Mouse (Mus musculus): ENCODE measurements around the gene Grin2b.

The Grin2b gene

DNA sequence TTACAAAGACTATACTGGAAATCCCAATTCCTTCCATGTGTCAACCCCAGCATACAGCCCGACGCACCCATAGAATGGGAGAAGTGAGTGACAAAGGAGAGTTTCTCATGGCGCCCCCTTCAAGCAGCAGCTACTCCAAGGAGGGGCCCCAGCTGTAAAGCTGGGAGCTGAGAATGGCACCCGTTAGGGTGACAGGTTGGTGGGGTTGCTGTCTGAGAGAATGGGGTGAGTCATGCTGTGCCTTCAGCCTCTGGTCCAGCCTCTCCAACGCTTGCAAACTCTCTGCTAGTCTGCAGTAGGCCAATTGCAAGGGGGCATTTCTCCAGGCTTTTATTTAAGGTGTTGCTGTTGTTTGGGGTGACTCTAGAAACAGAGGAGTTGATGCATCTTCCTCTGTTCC, 73.1 kb downstream of the Grin2b start:
- no peak for DNase-seq (ENCODE audit: low spot score in 2 of 2)

DNA sequence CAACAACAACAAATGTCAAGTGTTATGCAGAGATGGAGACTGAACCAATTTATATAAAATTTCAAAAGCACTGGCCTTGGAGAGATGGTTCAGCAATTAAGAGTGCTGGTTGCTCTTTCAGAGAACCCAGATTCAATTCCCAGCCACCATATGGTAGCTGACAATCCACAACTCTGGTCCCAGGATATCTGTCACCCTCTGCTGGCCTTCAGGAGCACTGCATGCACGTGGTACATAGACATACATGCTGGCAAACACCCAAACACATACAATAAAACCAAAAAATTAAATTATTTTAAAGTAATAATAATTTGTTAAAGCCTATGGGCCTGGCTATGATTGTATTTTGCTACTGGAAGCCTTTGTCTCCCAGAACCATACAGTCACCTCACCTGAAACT, 77.0 kb downstream of the Grin2b start:
- no peak for DNase-seq (ENCODE audit: low spot score in 2 of 2)

DNA sequence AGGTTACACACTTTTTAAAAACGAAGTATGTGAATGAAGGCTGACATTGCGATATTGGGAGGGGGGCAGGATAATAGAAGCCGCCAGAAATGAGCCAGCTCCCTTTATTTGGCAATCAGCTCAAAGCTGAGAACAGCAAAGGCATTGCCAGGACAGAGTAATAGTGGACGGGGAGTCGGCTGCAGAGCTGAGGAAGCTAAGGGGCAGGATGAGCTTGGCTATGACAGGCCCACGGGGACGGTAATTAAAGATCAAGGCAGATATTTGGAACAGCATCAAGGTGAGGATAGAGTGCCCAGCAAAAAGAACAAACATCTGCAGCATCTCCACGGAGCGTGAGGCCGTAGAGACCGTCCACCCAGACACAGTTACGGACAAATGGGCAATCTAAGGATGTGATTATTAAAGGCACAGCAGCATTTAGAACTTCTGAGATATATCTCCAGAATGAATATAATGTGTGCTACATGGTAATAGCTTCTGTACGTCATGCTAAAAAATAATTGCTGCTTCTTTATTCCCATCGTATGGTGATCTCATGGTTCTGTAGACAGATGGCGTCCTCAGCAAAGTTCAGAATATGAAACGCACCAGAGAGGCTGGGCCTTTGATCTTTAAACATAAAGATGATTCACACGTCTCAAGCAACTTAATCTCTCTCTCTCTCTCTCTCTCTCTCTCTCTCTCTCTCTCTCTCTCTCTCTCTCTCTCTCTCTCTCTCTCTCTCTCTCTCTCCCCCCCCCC, 93.1 kb downstream of the Grin2b start:
- no peak for DNase-seq (ENCODE audit: low spot score in 2 of 2)

DNA sequence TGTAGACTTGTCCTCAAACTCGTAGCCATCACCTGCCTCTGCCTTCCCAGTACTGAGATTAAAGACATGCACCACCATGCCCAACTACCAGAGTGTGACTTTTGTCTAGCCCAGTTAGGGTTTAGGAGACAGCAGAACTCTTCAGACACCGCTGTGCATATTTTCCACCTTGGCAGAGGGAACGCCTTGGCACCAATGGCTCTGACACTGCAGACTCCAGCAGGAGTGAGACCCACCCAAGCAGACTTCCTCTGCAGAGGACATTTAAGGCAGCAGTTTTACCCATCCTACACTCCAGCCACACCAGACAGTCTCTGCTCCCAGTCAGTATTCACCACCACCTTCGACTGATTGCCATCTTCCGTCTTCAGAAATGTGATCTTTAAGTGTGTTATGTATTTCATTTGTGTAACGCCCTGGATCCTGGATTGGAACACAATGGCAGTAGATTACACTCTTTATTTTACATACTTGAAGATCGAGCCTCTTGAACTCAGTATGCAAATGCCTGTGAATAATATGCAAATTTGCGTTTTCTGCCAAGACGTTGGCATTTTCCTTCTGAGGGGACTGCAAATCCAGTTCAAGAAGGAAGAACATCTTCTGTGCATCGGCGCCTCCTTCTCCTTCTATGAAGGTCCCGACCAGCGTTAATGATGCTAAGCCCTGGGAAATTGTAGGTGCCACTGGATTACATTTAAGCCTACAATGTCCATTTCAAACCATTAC, 100.8 kb downstream of the Grin2b start:
- no peak for DNase-seq (ENCODE audit: low spot score in 2 of 2)

DNA sequence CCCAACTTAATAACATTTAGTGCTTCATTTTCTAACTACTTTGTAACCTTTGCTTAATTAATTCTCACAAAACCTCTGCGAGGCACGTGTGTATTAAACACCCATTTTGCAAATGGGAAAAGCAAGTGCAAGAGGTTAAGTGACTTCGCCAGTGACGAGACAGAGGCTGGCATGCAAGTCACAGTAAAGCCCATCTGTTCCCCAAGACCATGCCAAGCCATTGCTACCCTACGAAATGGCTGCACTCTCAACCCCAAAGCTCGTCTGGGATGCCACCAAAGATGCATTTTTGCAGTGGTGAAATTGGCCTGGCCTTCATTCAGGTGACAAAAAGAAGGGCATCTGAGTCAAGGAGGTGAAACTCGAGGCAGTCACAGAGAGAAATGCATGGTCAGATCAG, 103.2 kb downstream of the Grin2b start:
- no peak for DNase-seq (ENCODE audit: low spot score in 2 of 2)

DNA sequence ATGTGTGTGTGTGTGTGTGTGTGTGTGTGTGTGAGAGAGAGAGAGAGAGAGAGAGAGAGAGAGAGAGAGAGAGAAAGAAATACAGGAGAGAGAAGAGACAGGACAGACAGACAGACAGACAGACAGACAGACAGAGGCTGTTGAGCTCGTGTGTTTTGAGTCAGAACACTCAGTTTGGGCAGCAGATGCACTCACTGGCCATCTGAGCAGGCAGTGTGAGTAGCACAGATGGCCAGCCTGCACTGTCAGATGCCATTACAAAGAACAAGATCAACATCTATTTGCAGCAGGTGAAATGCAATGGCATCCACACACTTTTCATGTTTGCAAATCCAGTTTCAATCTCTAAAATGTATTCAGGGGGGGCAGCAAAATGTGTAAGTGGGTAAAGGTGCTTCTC, 120.0 kb downstream of the Grin2b start:
- DNase-seq (ENCODE audit: low spot score in 2 of 2), result no peak

DNA sequence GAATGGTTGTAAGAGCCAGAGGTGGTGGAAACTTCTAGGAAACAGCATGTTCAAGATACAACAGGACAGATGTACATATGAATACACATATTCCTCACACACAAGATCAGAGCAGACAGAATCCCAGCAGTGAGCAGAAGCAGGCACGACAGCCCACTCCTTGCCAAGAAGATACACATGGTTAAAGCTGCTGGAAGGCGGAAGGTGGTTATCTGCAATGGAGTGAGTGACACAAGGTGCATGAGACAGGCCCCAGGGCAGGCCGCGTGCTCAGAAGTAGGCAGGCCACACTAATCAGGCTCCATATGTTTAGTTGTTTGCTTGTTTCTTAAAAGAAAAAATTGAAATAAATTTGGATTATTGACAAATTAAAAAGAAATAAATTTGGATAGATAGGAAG, 123.0 kb downstream of the Grin2b start:
- DNase-seq (ENCODE audit: low spot score in 2 of 2), result no peak

DNA sequence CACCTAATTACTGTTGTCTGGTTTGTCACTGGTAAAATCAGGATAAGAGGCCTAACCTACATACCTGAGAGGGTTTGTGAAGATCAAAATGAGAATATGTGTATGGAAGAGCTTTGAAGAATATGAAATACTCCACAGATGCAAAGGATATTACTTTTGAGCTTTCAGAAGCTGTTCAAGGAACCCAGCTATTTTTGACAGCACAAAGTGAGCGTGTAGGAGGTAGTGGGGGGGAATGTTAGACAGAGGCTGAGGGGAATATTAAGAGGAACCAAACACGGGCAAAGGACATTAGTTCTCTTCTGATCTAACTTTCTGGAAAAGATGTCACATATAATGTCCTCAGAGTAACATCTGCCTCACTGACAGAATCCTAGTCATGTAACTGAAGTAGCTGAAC, 125.2 kb downstream of the Grin2b start:
- DNase-seq (ENCODE audit: low spot score in 2 of 2), result no peak

DNA sequence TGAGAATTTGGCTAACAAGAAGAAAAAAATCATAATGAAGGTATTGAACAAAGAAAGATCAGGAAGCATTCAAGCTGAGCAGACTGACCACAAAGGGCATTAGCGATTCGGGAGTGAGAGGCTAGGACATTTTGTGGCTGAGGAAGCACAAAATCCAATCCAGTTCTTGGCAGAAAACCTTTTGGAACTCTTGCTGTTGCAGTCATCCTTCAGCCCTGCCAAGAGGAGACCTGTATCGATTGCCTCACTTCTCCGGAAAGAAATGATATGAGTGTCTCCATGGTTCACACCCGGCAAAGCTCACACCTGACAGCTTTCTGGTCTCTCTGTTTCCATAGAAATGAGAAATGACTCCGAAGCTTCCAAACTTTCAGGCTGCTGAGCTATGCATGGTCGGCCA, 127.2 kb downstream of the Grin2b start:
- no peak for DNase-seq (ENCODE audit: low spot score in 2 of 2)

DNA sequence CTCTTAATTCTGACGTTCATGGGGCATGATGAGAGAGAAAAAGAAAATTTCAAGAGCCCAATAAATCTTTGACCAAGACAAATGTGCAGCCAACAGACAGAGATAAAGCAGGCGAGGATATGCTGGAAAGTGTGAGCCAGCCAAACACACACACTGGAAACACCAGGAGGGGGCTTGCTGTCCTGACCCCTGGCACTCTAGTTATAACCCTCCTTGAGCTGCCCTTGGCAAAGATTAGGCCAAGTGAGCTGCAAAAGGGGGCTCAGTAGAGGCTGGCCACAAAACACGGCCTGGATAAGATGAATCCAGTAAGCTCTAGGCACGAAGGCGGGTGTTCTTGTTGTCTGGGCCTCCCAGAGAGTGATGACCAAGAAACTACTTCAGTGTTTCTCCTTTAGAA, 128.8 kb downstream of the Grin2b start:
- no peak for DNase-seq (ENCODE audit: low spot score in 2 of 2)

DNA sequence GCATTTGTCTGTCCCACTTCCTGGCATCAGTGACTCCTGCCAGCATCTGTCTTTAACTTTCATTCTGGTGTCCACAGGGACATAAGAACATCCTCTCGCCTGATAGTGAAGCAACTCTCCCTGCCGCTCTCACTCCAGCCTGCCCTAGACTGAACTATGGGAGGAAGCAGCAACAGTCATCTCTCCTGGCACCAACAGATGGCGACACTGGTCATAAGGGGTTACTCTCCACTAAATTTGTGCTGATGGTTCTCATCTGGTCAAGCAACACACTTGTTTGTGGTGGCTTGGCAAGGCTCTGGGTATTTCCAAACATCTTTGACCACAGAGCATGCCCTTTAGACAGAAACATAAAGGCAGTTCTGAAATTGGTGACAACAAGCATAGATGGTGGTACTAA, 130.9 kb downstream of the Grin2b start:
- no peak for DNase-seq (ENCODE audit: low spot score in 2 of 2)

DNA sequence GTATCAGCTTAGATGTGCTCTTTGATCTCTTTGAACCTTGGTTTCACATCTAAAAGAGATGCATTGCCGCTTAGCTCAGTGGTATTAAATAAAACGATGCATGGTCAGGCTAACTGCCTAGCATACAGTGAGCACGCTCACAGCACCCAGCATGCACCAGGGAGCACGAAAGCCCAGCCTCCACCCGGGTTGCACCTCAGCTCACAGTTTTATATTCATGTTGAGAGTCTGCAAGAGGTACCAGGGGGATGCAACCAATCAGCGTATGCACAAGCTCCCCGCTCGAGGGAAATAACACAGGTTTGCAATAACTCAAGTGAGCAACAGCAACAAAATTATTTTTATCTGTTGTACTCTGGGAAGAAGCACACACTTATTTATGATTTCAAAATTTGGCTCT, 131.5 kb downstream of the Grin2b start:
- no peak for DNase-seq (ENCODE audit: low spot score in 2 of 2)

DNA sequence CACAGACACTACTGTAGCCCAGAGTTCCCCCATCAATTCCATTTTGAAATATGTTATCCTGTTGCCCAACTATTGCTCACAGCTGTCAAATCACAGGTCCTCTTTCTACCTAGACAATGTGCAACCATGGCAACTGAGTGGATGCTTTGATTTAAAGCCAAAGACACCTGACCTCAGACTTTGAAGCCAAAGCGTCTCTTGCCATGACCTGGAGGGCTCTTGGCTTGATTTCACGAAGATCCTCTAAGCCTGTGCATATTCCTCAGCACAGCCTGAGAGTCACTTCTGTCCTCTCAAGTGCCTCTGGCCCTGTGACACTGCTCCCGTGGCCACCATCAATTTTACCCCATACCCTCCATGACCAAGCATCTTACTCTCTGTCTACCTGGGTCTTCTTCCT, 132.4 kb downstream of the Grin2b start:
- DNase-seq (ENCODE audit: low spot score in 2 of 2), result no peak

DNA sequence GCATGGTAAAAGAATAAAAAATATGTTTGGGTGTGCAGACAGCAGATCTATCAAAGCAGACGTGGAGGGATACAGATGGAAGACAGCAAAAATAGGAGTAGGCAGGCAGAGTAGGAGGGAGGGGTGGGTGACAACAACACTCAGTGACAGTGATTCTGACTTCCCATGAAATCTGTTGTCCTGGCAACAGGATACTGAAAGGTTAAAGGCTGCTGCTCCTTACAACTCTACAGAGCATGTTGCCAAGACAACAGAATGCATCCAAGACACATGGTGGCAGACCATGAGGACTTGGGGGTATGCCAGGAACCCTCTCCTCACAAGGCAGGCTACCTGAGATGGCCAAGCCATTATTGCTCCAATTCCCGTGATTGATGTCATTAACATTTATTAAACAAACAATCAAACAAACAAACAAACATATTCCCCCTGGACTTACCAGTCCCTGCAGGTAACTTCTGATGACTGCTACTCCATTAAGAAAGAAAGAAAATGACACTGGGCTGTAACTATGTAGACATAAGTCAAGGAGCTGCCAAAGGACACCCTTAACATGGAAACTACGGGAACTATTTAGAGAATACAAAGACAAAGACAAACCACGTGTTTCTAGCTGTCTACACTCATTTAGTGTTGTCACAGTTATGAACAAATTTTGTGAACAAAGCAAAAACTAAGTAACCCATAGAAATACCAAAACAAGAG, 143.9 kb downstream of the Grin2b start:
- no peak for DNase-seq (ENCODE audit: low spot score in 2 of 2)

DNA sequence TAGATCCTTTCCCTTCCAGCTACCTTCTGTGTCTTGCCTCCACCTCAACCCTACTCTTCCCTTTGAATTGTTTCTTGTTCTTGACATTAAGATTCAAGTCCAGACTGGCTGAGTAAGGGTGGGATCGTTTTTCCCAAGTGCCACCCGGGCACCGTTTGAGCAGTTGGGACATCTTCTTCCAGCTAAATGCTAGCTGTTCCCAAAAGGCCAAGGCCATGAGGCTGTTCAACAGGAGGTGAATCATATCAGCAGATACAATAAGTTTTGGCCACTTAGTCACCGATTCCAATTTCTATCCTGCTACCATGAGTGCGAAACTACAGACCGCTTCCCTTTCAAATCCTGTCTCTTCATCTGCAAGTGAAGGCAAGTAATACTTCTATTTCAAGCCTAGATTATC, 146.4 kb downstream of the Grin2b start:
- no peak for DNase-seq (ENCODE audit: low spot score in 2 of 2)

DNA sequence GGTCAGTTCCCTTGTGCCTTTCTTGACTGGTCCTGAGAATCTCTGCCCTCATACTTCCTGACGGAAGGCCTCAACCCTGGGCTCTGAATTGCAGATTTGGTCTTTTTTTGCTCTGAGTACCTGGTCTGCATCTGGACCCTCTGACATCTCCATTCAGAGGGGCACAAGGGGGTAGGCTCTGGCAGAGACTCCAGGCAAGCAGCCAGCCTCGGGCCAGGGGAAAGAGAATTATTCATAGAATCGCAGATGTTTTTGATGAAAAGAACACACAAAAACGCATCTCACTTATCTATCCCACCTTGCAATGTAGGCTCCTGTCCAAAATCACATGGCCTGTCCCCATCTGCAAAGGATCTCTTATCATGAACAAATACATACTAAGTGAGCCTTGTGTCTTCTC, 147.5 kb downstream of the Grin2b start:
- DNase-seq (ENCODE audit: low spot score in 2 of 2), result no peak

DNA sequence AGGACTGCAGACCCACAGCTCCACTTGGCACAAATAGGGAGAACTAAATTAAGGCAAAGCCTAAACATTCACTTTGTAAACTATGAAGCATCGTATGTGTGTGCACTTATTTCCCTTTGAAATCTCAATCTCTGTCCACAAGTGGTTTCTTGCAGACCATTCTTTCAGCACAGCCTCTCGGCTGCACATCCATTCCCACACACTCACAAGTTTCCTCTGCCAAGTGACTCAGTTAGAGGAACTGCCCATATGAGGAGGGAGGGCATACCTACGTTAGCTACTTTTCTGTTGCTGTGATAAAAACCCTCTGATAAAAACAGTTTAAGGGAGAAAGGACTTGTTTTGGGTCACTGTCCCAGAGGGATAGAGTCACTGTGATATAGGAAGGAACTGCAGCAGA, 152.9 kb downstream of the Grin2b start:
- DNase-seq (ENCODE audit: low spot score in 2 of 2), result no peak

DNA sequence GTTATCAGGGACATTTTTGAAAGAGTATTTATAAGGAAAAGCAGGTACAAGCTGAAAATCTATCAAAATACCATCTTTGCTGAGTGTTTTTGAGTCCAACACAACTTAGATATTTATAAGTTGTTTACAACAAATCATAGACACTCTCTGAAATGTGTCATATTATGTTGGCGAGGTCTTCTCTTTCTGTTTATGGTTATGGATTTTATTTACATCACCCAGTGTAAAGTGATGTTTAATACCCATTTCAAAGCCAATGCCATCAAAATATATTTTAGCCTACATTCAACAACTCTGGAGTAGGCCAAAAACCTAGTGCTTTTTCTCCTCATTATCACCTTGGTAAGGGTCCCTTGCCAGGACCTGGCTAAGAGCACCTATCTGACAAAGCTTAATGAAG, 154.3 kb downstream of the Grin2b start:
- DNase-seq (ENCODE audit: low spot score in 2 of 2), result no peak

DNA sequence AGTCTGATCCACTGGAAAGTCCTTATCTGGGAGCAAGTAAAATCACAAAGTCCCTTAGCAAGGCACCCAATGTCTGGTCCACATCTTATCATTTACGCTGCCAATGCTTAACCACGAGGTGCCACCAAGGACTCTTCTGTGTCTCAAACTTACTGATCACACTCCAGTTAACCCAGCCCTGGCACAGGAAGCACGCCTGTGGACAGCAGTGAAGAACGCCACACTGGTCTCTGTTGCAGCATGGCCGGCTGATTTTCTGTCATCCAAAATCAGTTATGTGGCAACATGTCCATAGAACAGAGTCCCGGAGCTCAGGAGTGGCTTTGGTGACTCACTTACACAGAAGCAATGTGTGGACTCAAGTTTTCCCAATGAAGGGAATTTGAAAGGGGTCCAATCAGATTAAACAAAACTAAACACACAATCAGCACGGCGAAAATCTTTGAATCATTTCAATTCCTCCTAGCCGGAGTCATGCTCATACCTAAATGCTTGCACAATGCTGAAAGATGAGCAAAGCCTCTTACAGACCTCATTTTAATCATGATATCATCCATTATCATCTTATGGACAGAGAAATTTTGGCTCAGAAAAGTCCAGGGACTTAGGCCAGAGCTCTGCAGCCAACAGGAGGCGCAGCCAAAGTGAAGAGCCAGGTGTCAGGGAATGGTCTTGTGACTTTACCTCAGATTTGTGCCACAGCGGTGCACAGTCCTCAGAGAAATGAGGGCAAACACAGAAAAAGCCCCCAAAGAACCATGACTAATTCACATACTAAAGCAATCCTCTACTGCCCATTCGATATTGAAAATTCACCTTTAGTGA, 159.5 kb downstream of the Grin2b start:
- DNase-seq (ENCODE audit: low spot score in 2 of 2), result no peak

DNA sequence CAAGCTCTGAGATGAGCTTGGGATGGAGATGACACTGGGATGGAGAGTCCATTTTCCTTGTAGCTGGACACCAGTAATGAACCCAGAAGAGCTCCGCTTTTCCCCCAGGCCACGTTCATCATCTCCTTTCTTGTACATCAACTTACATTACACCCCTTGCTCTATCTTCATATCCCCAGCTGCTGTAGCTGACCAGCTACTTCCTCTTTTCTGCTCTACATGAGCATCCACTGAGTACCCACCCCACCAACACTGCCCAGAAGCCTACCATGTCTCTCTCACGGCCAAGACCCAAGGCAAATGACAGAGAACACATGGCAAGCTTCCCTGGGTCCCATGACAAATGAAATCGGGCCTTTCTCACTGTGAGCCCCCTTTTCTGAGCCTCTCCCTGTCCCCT, 161.8 kb downstream of the Grin2b start:
- no peak for DNase-seq (ENCODE audit: low spot score in 2 of 2)

DNA sequence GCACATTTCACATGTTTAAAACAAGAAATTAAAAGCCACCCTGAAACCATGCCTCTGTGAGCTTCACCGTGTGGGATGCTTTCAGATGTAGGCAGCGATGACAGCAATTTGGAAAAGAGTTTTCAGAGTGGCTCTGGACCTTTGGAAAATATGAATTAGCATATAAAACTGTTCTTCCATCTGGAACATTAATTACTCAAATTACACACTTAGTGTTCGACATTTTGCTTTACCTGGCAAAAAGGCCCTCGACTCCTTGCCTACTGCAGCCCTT, 162.3 kb downstream of the Grin2b start:
- DNase-seq (ENCODE audit: low spot score in 2 of 2), result no peak

DNA sequence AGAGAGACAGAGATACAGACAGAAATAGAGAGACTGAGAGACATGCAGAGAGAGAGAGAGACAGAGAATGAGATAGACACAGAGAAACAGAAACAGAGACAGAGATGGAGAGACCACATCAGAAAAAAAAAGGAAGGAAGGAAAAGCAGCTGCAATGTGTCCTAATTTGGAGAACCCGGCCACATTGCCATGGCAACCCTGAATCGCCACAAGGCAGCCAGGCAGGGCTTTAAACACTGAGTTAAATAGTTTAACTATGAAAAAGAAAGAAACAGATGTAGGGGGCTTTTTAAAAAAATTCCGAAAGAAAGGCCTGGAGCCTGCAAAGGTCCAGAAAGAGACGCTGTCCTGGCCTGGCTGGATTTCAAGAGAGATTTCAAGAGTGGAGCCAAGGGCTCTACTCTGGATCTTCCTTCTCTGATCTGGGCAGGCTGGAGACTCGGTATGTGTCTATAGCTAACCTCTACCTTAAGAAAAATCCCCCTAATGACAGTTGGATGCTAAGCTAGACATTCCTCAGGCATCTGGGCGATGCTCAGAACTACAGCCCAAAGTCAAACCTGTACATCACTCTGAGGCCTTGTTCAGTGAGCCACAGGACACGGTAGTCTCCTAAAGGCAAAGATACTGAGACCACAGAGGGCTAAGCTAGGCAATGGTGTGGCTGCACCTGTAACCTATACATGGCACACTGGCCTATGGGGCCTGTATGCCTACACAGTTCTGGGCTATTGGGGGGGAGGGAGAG, 162.8 kb downstream of the Grin2b start:
- DNase-seq (ENCODE audit: low spot score in 2 of 2), result no peak

Measured in thymus, postnatal 10 days (tissue).